Mouse (Mus musculus) CD4-positive helper T cell, adult 2 months (primary cell): ENCODE measurements around the gene Guca2b.
A peak's percentile ranks its signal among the peaks of the same experiment; 100 is the strongest.

Experiments used
- DNase-seq: peaks from one replicate; pipeline ENCODE4 v3.0.0-alpha.2; 2012; ENCODE audit warnings: low read depth, missing footprints, low spot score

The Guca2b gene

GRCm38 (mm10) chr4:119658731-119659130 lies at the start of gene Guca2b:
TSS of gene Guca2b (minus strand) at chr4:119658954.
- no peak for DNase-seq

- DNase-seq: no peak
Measured at GRCm38 (mm10) chr4:119707751-119708150, 49.0 kb upstream of the Guca2b start.

- no peak for DNase-seq
Measured at GRCm38 (mm10) chr4:119707326-119707725, 48.6 kb upstream of the Guca2b start.

- DNase-seq: no peak
Measured at GRCm38 (mm10) chr4:119703965-119704364, 45.2 kb upstream of the Guca2b start.

- DNase-seq: no peak
Measured at GRCm38 (mm10) chr4:119701269-119701954, 42.7 kb upstream of the Guca2b start.

GRCm38 (mm10) chr4:119698339-119698738 lies 39.6 kb upstream of the Guca2b start:
- DNase-seq: no peak

- DNase-seq: no peak
Measured at GRCm38 (mm10) chr4:119685746-119686145, 27.0 kb upstream of the Guca2b start.

GRCm38 (mm10) chr4:119682596-119682995 lies 23.8 kb upstream of the Guca2b start:
- DNase-seq: no peak

GRCm38 (mm10) chr4:119672685-119673084 lies 13.9 kb upstream of the Guca2b start:
- no peak for DNase-seq

GRCm38 (mm10) chr4:119671164-119671563 lies 12.4 kb upstream of the Guca2b start:
- DNase-seq: no peak

GRCm38 (mm10) chr4:119670736-119671135 lies 12.0 kb upstream of the Guca2b start:
- DNase-seq: no peak

- DNase-seq: no peak
Measured at GRCm38 (mm10) chr4:119670210-119670555, 11.4 kb upstream of the Guca2b start.

- no peak for DNase-seq
Measured at GRCm38 (mm10) chr4:119669356-119670209, 10.8 kb upstream of the Guca2b start.

GRCm38 (mm10) chr4:119668596-119668995 lies 9.8 kb upstream of the Guca2b start:
- DNase-seq: no peak

GRCm38 (mm10) chr4:119668185-119668584 lies 9.4 kb upstream of the Guca2b start:
- DNase-seq: no peak

- DNase-seq: peak; percentile 25
Measured at GRCm38 (mm10) chr4:119667454-119667853, 8.7 kb upstream of the Guca2b start.

GRCm38 (mm10) chr4:119666116-119666515 lies 7.4 kb upstream of the Guca2b start:
- DNase-seq: no peak

- no peak for DNase-seq
Measured at GRCm38 (mm10) chr4:119665166-119665565, 6.4 kb upstream of the Guca2b start.

- DNase-seq: no peak
Measured at GRCm38 (mm10) chr4:119663409-119664095, 4.8 kb upstream of the Guca2b start.

GRCm38 (mm10) chr4:119662976-119663375 lies 4.2 kb upstream of the Guca2b start:
- no peak for DNase-seq

GRCm38 (mm10) chr4:119662151-119662550 lies 3.4 kb upstream of the Guca2b start:
- no peak for DNase-seq

- DNase-seq: no peak
Measured at GRCm38 (mm10) chr4:119660007-119660406, 1.3 kb upstream of the Guca2b start.
